Mouse (Mus musculus) right cerebral cortex, postnatal 25 days (tissue): ENCODE measurements around the gene Vmn1r127.
"Not testable (repeated sequence)": the region's sequence is repeated elsewhere in the genome, so short reads cannot be mapped to it uniquely, and the experiment has no call there.

Experiments used
- DNase-seq: peaks from one replicate; pipeline ENCODE4 v3.0.0; 2022

Vmn1r127 gene

GRCm38 (mm10) chr7:21319761-21320160 lies at the start of gene Vmn1r127:
Gene Vmn1r127, minus strand, starts transcription at chr7:21319861.
- DNase-seq: not testable (repeated sequence)

GRCm38 (mm10) chr7:21361191-21361590 lies 41.5 kb upstream of the Vmn1r127 start, which contains the start of gene Vmn1r129:
Gene Vmn1r129, minus strand, starts transcription at chr7:21361291.
- not testable (repeated sequence) for DNase-seq

GRCm38 (mm10) chr7:21349073-21349472 lies 29.4 kb upstream of the Vmn1r127 start, which contains the start of gene Vmn1r128:
Gene Vmn1r128, plus strand, starts transcription at chr7:21349373.
- not testable (repeated sequence) for DNase-seq

- not testable (repeated sequence) for DNase-seq
Measured at GRCm38 (mm10) chr7:21301367-21301766, 18.3 kb downstream of the Vmn1r127 start, which contains the start of gene Vmn1r126. Gene Vmn1r126, minus strand, starts transcription at chr7:21301467.

- DNase-seq: not testable (repeated sequence)
Measured at GRCm38 (mm10) chr7:21271879-21272278, 47.8 kb downstream of the Vmn1r127 start, which contains the start of gene Vmn1r125. Gene Vmn1r125, plus strand, starts transcription at chr7:21272179.
